ENCODE assay signal across 14 mouse cellular contexts in the genomic region with DNA sequence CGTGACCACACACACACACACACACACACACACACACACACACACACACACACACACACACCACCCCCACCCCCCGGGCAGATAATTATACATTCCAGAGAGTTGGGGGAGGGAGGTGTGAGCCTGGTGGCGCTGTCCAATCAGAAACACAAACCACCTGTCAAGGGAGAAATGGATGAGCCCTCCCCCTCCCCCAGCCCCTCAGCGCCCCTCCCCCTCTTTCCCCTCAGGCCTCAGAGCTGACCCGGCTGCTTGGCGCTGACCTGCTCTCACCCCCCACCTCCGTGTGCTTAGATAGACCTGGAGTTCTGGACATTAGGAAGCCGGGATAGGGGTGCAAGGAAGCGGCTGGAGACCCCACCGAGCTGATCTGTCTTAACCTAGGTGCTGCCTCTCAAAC. TPM values are rescaled to one million over a fixed set of nuclear protein-coding genes. Genes with fewer than 3 reads are reported as not detected.
DNase-seq lines count a peak whose midpoint lies in the region; ATAC-seq and TF ChIP-seq lines count a peak whose summit lies in the region.
"Had no signal": no experiment of that assay in that cellular context is flagged by ENCODE, and none has a peak within 500 bp of the region (broad histone marks: within the 10 kb centered on the region; RNA-seq: fewer than 3 reads in every experiment).

No protein-coding gene starts in this region.

- no peak overlapping the region for H3K9ac ChIP-seq in ES-Bruce4 (ENCODE audit: low read depth, poor library complexity, severe bottlenecking)
- no peak overlapping the region for H3K9ac ChIP-seq in hindbrain, embryonic 12.5 days
- H3K9ac ChIP-seq in midbrain, embryonic 13.5 days (replicated peaks): peak overlapping the region; percentile 47; the same call in 1 of the 2 replicates

- 0% methylated on average over 10 of the region's 10 CpGs for WGBS in hindbrain, embryonic 12.5 days
- WGBS in midbrain, embryonic 13.5 days: 1% methylated on average over 9 of the region's 10 CpGs

- H3K27me3 ChIP-seq in ES-Bruce4 (ENCODE audit: control insufficient read depth, insufficient read depth, low read length, poor library complexity, severe bottlenecking): no peaks in the 10 kb centered on the region
- peaks cover 4% of the 10 kb centered on the region; the same call in 1 of the 2 replicates for H3K27me3 ChIP-seq in hindbrain, embryonic 12.5 days
- peaks cover 16% of the 10 kb centered on the region; the same call in 1 of the 2 replicates for H3K27me3 ChIP-seq in midbrain, embryonic 13.5 days

- TF ChIP-seq POLR2A in ES-Bruce4 (IDR thresholded peaks at IDR 0.05; ENCODE audit: insufficient read depth, low read length): no peak
- no peak for TF ChIP-seq POLR2A in brain, embryonic 14.5 days (IDR thresholded peaks at IDR 0.05; ENCODE audit: borderline replicate concordance, extremely low read depth, insufficient read depth, insufficient read length, poor library complexity, severe bottlenecking)

- peaks cover 6% of the 10 kb centered on the region for H3K4me1 ChIP-seq in ES-Bruce4 (ENCODE audit: control insufficient read depth, insufficient read depth, low read length)
- H3K4me1 ChIP-seq in hindbrain, embryonic 12.5 days: peaks cover 46% of the 10 kb centered on the region
- H3K4me1 ChIP-seq in midbrain, embryonic 13.5 days (replicated peaks): peaks cover 51% of the 10 kb centered on the region

- peak overlapping the region; percentile 62 for H3K4me2 ChIP-seq in hindbrain, embryonic 12.5 days (replicated peaks)
- H3K4me2 ChIP-seq in midbrain, embryonic 13.5 days (replicated peaks): peak overlapping the region; percentile 67

- TF ChIP-seq CTCF in ES-Bruce4 (IDR thresholded peaks at IDR 0.05; ENCODE audit: low read depth, low read length): no peak
- no peak for TF ChIP-seq CTCF in brain, embryonic 14.5 days (IDR thresholded peaks at IDR 0.05; ENCODE audit: borderline replicate concordance, extremely low read depth, insufficient read depth, insufficient read length)

- intact Hi-C loops in left cerebral cortex, postnatal 14 days (cut with DNase I): no loop called here

- no peaks in the 10 kb centered on the region for H3K9me3 ChIP-seq in ES-Bruce4 (replicated peaks; ENCODE audit: control insufficient read depth, insufficient read depth, low read length, poor library complexity, severe bottlenecking)
- H3K9me3 ChIP-seq in hindbrain, embryonic 12.5 days (replicated peaks): no peaks in the 10 kb centered on the region
- H3K9me3 ChIP-seq in midbrain, embryonic 13.5 days: no peaks in the 10 kb centered on the region

- 0 out of 2 replicates have a peak overlapping the region, but pooled peaks have one; percentile 6 for H3K27ac ChIP-seq in ES-Bruce4 (ENCODE audit: insufficient read depth, low read length)
- H3K27ac ChIP-seq in hindbrain, embryonic 12.5 days: peak overlapping the region; percentile 80
- peak overlapping the region; percentile 85 for H3K27ac ChIP-seq in midbrain, embryonic 13.5 days
- H3K27ac ChIP-seq: left cerebral cortex, adult 2 months had no signal

- H3K36me3 ChIP-seq in ES-Bruce4 (ENCODE audit: control insufficient read depth, insufficient read depth, low read length, poor library complexity, severe bottlenecking): peaks cover 7% of the 10 kb centered on the region
- H3K36me3 ChIP-seq in hindbrain, embryonic 12.5 days: no peaks in the 10 kb centered on the region
- H3K36me3 ChIP-seq in midbrain, embryonic 13.5 days: no peaks in the 10 kb centered on the region
- H3K36me3 ChIP-seq: G1E had no signal

- peak; percentile 47 for DNase-seq in brain, embryonic 14.5 days (ENCODE audit: low read depth)
- no peak for DNase-seq in spleen, adult 18-20 months
- DNase-seq in left cerebral cortex, postnatal 14 days (ENCODE audit: low spot score in 2 of 2): no peak
- DNase-seq in cerebellum, postnatal 4 days (ENCODE audit: low spot score in 2 of 2): no peak
- no peak for DNase-seq in ovary, postnatal 36 days (ENCODE audit: low spot score)
- DNase-seq: adrenal gland, postnatal 10 days; thymus, postnatal 14 days had no signal

- peak; percentile 52; the same call in 1 of the 2 replicates for TF ChIP-seq EP300 in ES-Bruce4 (IDR thresholded peaks at IDR 0.05; ENCODE audit: insufficient read depth, low read depth, low read length)

- H3K4me3 ChIP-seq in ES-Bruce4 (ENCODE audit: low read depth, low read length): peak overlapping the region; percentile 21; the same call in 1 of the 2 replicates
- peak overlapping the region; percentile 38 for H3K4me3 ChIP-seq in hindbrain, embryonic 12.5 days
- peak overlapping the region; percentile 42 for H3K4me3 ChIP-seq in midbrain, embryonic 13.5 days (replicated peaks)
- H3K4me3 ChIP-seq: left cerebral cortex, adult 2 months; megakaryocyte, embryonic 14.5 days had no signal

- peak; percentile 57 for ATAC-seq in hindbrain, embryonic 12.5 days (ENCODE audit: low FRiP score)
- peak; percentile 37 for ATAC-seq in midbrain, embryonic 13.5 days

RNA-seq across cellular contexts. Expression of gene Lin28a, which starts 0.6 kb away (rescaled TPM):
- polyA plus RNA-seq in ES-Bruce4 (2011; ENCODE audit: insufficient read depth, insufficient read length, low read depth, missing spikeins): 201 and 217 TPM in 2 replicates
- 0.34 TPM in 2 replicates for polyA plus RNA-seq in brain, embryonic 14.5 days (2012; rRNA removed)
- 1.4 TPM in 2 replicates for polyA plus RNA-seq in hindbrain, embryonic 12.5 days (2016; fragmentation: Nextera tagmentation; extraction: Ambion mirVana)
- polyA plus RNA-seq in midbrain, embryonic 13.5 days (2015; fragmentation: Nextera tagmentation; extraction: Ambion mirVana): 0.59 TPM in 2 replicates
- not detected for total RNA-seq in left cerebral cortex, postnatal 14 days (2021)
- total RNA-seq: heart, postnatal 25 days; left cerebral cortex, adult 2 months had no signal
- polyA plus RNA-seq: G1E had no signal

RNA-seq across cellular contexts. Expression of gene Dhdds, which starts 18.5 kb away (rescaled TPM):
- 18.5 and 23.5 TPM in 2 replicates for polyA plus RNA-seq in ES-Bruce4 (2011; ENCODE audit: insufficient read depth, insufficient read length, low read depth, missing spikeins)
- polyA plus RNA-seq in brain, embryonic 14.5 days (2012; rRNA removed): 47.0 and 56.1 TPM in 2 replicates
- polyA plus RNA-seq in hindbrain, embryonic 12.5 days (2016; fragmentation: Nextera tagmentation; extraction: Ambion mirVana): 43.1 and 44.1 TPM in 2 replicates
- polyA plus RNA-seq in midbrain, embryonic 13.5 days (2015; fragmentation: Nextera tagmentation; extraction: Ambion mirVana): 42.0 and 44.7 TPM in 2 replicates
- total RNA-seq in left cerebral cortex, postnatal 14 days (2021): 10 to 100 TPM; 61.0 to 63.6 TPM

RNA-seq across cellular contexts. Expression of gene Zfp683, which starts 34.4 kb away (rescaled TPM):
- polyA plus RNA-seq in ES-Bruce4 (2011; ENCODE audit: insufficient read depth, insufficient read length, low read depth, missing spikeins): not detected in 2 replicates
- not detected in 2 replicates for polyA plus RNA-seq in brain, embryonic 14.5 days (2012; rRNA removed)
- polyA plus RNA-seq in hindbrain, embryonic 12.5 days (2016; fragmentation: Nextera tagmentation; extraction: Ambion mirVana): not detected in 2 replicates
- not detected in 2 replicates for polyA plus RNA-seq in midbrain, embryonic 13.5 days (2015; fragmentation: Nextera tagmentation; extraction: Ambion mirVana)
- not detected for total RNA-seq in left cerebral cortex, postnatal 14 days (2021)
- total RNA-seq: G1E; heart, postnatal 25 days; left cerebral cortex, adult 2 months had no signal
- polyA plus RNA-seq: G1E had no signal

RNA-seq across cellular contexts. Expression of gene Crybg2, which starts 41.4 kb away (rescaled TPM):
- 19.2 and 26.1 TPM in 2 replicates for polyA plus RNA-seq in ES-Bruce4 (2011; ENCODE audit: insufficient read depth, insufficient read length, low read depth, missing spikeins)
- polyA plus RNA-seq in brain, embryonic 14.5 days (2012; rRNA removed): 2.0 and 2.3 TPM in 2 replicates
- 2.3 and 2.5 TPM in 2 replicates for polyA plus RNA-seq in hindbrain, embryonic 12.5 days (2016; fragmentation: Nextera tagmentation; extraction: Ambion mirVana)
- 0.97 and 1.1 TPM in 2 replicates for polyA plus RNA-seq in midbrain, embryonic 13.5 days (2015; fragmentation: Nextera tagmentation; extraction: Ambion mirVana)
- total RNA-seq in left cerebral cortex, postnatal 14 days (2021): 1 to 10 TPM; 1.3 to 1.4 TPM
- total RNA-seq: heart, postnatal 25 days had no signal

RNA-seq across cellular contexts. Expression of gene Hmgn2, which starts 50.8 kb away (rescaled TPM):
- polyA plus RNA-seq in ES-Bruce4 (2011; ENCODE audit: insufficient read depth, insufficient read length, low read depth, missing spikeins): 253 and 257 TPM in 2 replicates
- 528 and 637 TPM in 2 replicates for polyA plus RNA-seq in brain, embryonic 14.5 days (2012; rRNA removed)
- 2,290 and 2,342 TPM in 2 replicates for polyA plus RNA-seq in hindbrain, embryonic 12.5 days (2016; fragmentation: Nextera tagmentation; extraction: Ambion mirVana)
- polyA plus RNA-seq in midbrain, embryonic 13.5 days (2015; fragmentation: Nextera tagmentation; extraction: Ambion mirVana): 1,712 and 1,823 TPM in 2 replicates
- 100 to 1,000 TPM; 118 to 146 TPM for total RNA-seq in left cerebral cortex, postnatal 14 days (2021)

Comparison
In these comparisons a context has a peak if more than half of its experiments do, and no peak if none do; other contexts are left out.
1. H3K27ac ChIP-seq: peak in every context shown above with its lines; median percentile 85 in midbrain, embryonic 13.5 days; 80 in hindbrain, embryonic 12.5 days; 6 in ES-Bruce4.
2. RNA of gene Lin28a, which starts 0.6 kb away (polyA plus RNA-seq): 201 to 217 TPM in ES-Bruce4; 1.4 TPM in hindbrain, embryonic 12.5 days, 0.59 TPM in midbrain, embryonic 13.5 days and 0.34 TPM in brain, embryonic 14.5 days; every median in the first group is over 10 times any median in the second.
3. Peak in every context shown above with its lines, with median percentiles within 50 percentile points of each other: H3K4me3 ChIP-seq.